Mouse (Mus musculus) liver, embryonic 14.5 days (tissue): ENCODE results near the gene Wnt11. TPM values are rescaled to one million over a fixed set of nuclear protein-coding genes. Genes with fewer than 3 reads are reported as not detected.

Source experiments
- ATAC-seq: fragments of 200-750 bp; cut with Nextera tagmentation; 2 replicates; pipeline ENCODE4 v1.8.0; 2017; ENCODE audit warnings: moderate number of reproducible peaks, mild to moderate bottlenecking, moderate library complexity; ENCODE audit not compliant: insufficient read depth
- DNase-seq, 3 experiments: peaks; one replicate each; pipeline ENCODE4 v3.0.0-alpha.2; 2012 to 2013; ENCODE audit warnings: low read depth in 3 of 3, low spot score in 3 of 3
- H3K27ac ChIP-seq: fragments of 300-500 bp; sonication (generic); 2 replicates; pipeline ENCODE4 v1.5.1; 2014; ENCODE audit warnings: moderate library complexity, mild to moderate bottlenecking, control low read depth, inconsistent platforms
- H3K27me3 ChIP-seq: fragments of 300-500 bp; sonication (generic); 2 replicates; pipeline ENCODE4 v1.6.1; 2014; ENCODE audit warnings: mild to moderate bottlenecking, low read length, moderate library complexity; ENCODE audit not compliant: control insufficient read depth, insufficient read depth
- H3K36me3 ChIP-seq: fragments of 300-500 bp; sonication (generic); replicated peaks from 2 replicates; pipeline ENCODE4 v1.6.1; 2014; ENCODE audit warnings: low read depth; ENCODE audit not compliant: control insufficient read depth, insufficient read depth
- H3K4me1 ChIP-seq, 2 experiments: fragments of 200-500 bp in 1 of 2; fragments of 300-500 bp in 1 of 2; sonication (generic) in 1 of 2; replicated peaks; 2 replicates each; pipeline ENCODE4 v1.6.1; 2012 to 2014; ENCODE audit warnings: antibody characterized with exemption in 1 of 2, inconsistent platforms in 1 of 2, low read length in 1 of 2; ENCODE audit not compliant: control insufficient read depth in 2 of 2, insufficient read depth in 2 of 2
- H3K4me2 ChIP-seq: fragments of 300-500 bp; sonication (generic); 2 replicates; pipeline ENCODE4 v1.6.1; 2014; ENCODE audit warnings: low read depth, mild to moderate bottlenecking, control low read depth, moderate library complexity
- H3K4me3 ChIP-seq, 2 experiments: fragments of 200-500 bp in 1 of 2; fragments of 300-500 bp in 1 of 2; sonication (generic) in 1 of 2; 2 replicates each; pipeline ENCODE4 v1.5.1; 2012 to 2014; ENCODE audit warnings: low read depth in 2 of 2, low read length in 2 of 2, mild to moderate bottlenecking in 2 of 2, control low read depth in 1 of 2, inconsistent platforms in 1 of 2, moderate library complexity in 1 of 2; ENCODE audit not compliant: insufficient read depth in 1 of 2
- H3K9ac ChIP-seq: fragments of 300-500 bp; sonication (generic); replicated peaks from 2 replicates; pipeline ENCODE4 v1.6.1; 2014; ENCODE audit warnings: mild to moderate bottlenecking, control low read depth, moderate library complexity
- H3K9me3 ChIP-seq: fragments of 300-500 bp; sonication (generic); 2 replicates; pipeline ENCODE4 v1.6.1; 2016; ENCODE audit warnings: low read length, mixed read lengths; ENCODE audit not compliant: control insufficient read depth
- CTCF ChIP-seq: IDR thresholded peaks from 2 replicates; pipeline ENCODE4 v1.5.1; 2016; ENCODE audit warnings: antibody characterized with exemption, low read depth, control low read depth
- EP300 ChIP-seq: IDR thresholded peaks from 2 replicates; pipeline ENCODE4 v1.6.1; 2016; ENCODE audit warnings: antibody characterized with exemption, low read depth
- WGBS: fragments of 180-500 bp; shearing (Covaris S2); extraction: QIAGEN DNeasy Blood & Tissue Kit; methylation state at CpG from one replicate; pipeline ENCODE4 v1.1.7; 2014; ENCODE audit not compliant: insufficient replicate concordance; 5-methylcytosine and 5-hydroxymethylcytosine counted together
- polyA plus RNA-seq, 2 experiments: library from polyadenylated mRNA; depleted of rRNA in 1 of 2; stranded (reverse) in 1 of 2; unstranded in 1 of 2; fragments of >200 nt; fragmentation: Nextera tagmentation in 1 of 2; extraction: Ambion mirVana in 1 of 2; gene quantifications; 2 replicates each; pipeline versions ENCODE4 v1.2.1 to v1.2.3; 2012 to 2014

The Wnt11 gene
- polyA plus RNA-seq, 2 experiments, result 0.46 to 0.95 TPM

DNA sequence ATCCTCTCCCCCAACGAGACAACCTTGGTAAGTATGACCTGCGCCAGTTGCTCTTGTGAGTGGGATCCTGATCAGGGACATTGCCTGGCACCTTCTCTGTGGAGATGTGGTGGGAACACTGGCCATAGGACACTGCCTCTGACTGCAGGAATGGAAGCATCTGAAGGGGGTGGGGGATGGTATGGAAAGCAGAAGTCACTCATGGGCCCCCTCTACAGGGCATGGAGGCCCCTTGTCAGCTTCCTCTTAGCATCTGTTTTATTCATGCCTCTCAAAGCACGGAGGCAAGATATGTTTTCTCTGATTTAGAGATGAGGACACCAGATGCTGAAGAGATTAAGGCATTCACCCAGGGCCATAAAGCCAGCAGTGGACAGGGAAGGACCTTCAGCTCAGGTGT lies 34.2 kb downstream of the Wnt11 start:
- H3K9me3 ChIP-seq, result no peaks in the 10 kb centered on the region
- H3K4me1 ChIP-seq, result no peaks in the 10 kb centered on the region
- no peak overlapping the region for H3K9ac ChIP-seq
- H3K4me3 ChIP-seq, result no peak overlapping the region
- TF ChIP-seq CTCF, result no peak
- TF ChIP-seq EP300, result no peak
- DNase-seq (no peak), ATAC-seq (no peak)
- H3K27ac ChIP-seq, result no peak overlapping the region
- H3K36me3 ChIP-seq, result no peaks in the 10 kb centered on the region
- no peaks in the 10 kb centered on the region for H3K27me3 ChIP-seq
- whole genome bisulfite sequencing, result 24% methylated on average over 3 of the region's 3 CpGs
- H3K4me2 ChIP-seq, result no peak overlapping the region

GRCm38 (mm10) chr7:98870791-98871190 lies 35.9 kb downstream of the Wnt11 start:
- H3K9me3 ChIP-seq, result no peaks in the 10 kb centered on the region
- H3K4me1 ChIP-seq, result 0 out of 4 replicates have a peak, but pooled peaks cover 0 to 5% of the 10 kb centered on the region in 2 experiments
- H3K4me2 ChIP-seq, result no peak overlapping the region
- no peak for ATAC-seq
- H3K9ac ChIP-seq, result no peak overlapping the region
- DNase-seq, result no peak
- H3K36me3 ChIP-seq, result no peaks in the 10 kb centered on the region
- no peaks in the 10 kb centered on the region for H3K27me3 ChIP-seq
- WGBS, result 31% methylated on average over 12 of the region's 12 CpGs
- H3K4me3 ChIP-seq, result no peak overlapping the region
- no peak overlapping the region for H3K27ac ChIP-seq
- TF ChIP-seq CTCF (no peak), EP300 (no peak)

GRCm38 (mm10) chr7:98871882-98872281 lies 37.0 kb downstream of the Wnt11 start:
- H3K4me3 ChIP-seq, result no peak overlapping the region
- H3K4me2 ChIP-seq, result no peak overlapping the region
- no peaks in the 10 kb centered on the region for H3K36me3 ChIP-seq
- 0 out of 4 replicates have a peak, but pooled peaks cover 0 to 5% of the 10 kb centered on the region in 2 experiments for H3K4me1 ChIP-seq
- DNase-seq, result no peak
- ATAC-seq, result no peak
- H3K9me3 ChIP-seq, result no peaks in the 10 kb centered on the region
- no peak overlapping the region for H3K9ac ChIP-seq
- 48% methylated on average over 12 of the region's 12 CpGs for WGBS
- TF ChIP-seq EP300, result no peak
- no peak for TF ChIP-seq CTCF
- no peak overlapping the region for H3K27ac ChIP-seq
- H3K27me3 ChIP-seq, result no peaks in the 10 kb centered on the region

DNA sequence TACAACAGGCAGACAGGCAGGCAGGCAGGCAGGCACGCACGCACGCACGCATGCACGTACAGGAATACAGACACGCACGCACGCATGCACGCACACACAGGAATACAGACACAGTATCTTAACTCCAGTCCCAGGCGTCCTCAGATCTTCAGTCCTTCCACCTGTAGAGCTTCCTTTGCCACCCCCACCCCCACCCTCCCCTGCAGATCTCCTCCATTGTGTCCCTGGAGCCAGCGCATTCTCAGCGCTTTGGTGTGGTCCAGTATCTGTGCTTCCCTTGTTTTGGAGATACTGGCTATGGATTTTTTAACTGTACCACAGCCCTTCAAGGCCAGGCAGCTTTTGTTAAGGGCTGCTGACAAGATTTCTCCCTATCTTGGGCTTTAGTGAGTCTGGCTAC lies 38.4 kb downstream of the Wnt11 start:
- H3K4me3 ChIP-seq, result no peak overlapping the region
- ATAC-seq (no peak), DNase-seq (no peak)
- no peaks in the 10 kb centered on the region for H3K9me3 ChIP-seq
- WGBS, result 78% methylated on average over 12 of the region's 12 CpGs
- no peaks in the 10 kb centered on the region for H3K27me3 ChIP-seq
- H3K4me2 ChIP-seq, result no peak overlapping the region
- H3K4me1 ChIP-seq, result 0 out of 4 replicates have a peak, but pooled peaks cover 0 to 5% of the 10 kb centered on the region in 2 experiments
- H3K27ac ChIP-seq, result no peak overlapping the region
- TF ChIP-seq EP300 (no peak), CTCF (no peak)
- no peak overlapping the region for H3K9ac ChIP-seq
- no peaks in the 10 kb centered on the region for H3K36me3 ChIP-seq

GRCm38 (mm10) chr7:98874411-98874951 lies 39.6 kb downstream of the Wnt11 start:
- ATAC-seq, result no peak
- Histone ChIP-seq H3K9ac (no peak overlapping the region), H3K4me1 (0 out of 4 replicates have a peak, but pooled peaks cover 0 to 5% of the 10 kb centered on the region in 2 experiments), H3K4me3 (no peak overlapping the region), H3K36me3 (no peaks in the 10 kb centered on the region), H3K27me3 (no peaks in the 10 kb centered on the region), H3K4me2 (no peak overlapping the region), H3K27ac (no peak overlapping the region), H3K9me3 (no peaks in the 10 kb centered on the region)
- 45% methylated on average over 6 of the region's 6 CpGs for WGBS
- TF ChIP-seq CTCF (no peak), EP300 (no peak)
- no peak for DNase-seq
